Mouse (Mus musculus): ENCODE data around the gene Robo4. TPM values are rescaled to one million over a fixed set of nuclear protein-coding genes. Genes with fewer than 3 reads are reported as not detected.

Gene Robo4
- polyA plus RNA-seq, 1 experiment: not detected

DNA sequence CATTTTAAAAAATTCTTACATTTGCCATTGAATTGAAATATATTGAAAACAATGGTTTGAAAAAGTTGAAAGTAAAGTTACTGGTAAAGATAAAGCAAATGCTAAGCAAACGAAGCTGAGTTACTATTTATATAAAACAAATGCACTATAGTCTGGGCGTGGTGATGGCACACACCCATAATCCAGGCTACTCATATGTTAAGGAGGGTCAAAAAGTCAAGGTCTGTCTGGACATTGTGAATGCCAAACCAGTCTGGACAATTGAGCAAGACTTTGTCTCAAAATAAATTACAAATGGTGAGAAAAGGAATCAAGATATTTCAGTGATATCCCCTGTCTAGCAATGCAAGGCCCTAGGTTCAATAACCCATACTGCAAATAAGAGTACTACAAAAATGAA is 10.8 kb upstream of the Robo4 start:
- H3K36me3 ChIP-seq (ENCODE audit: control insufficient read depth, insufficient read depth): no peaks in the 10 kb centered on the region
- H3K4me3 ChIP-seq: no peak overlapping the region
- H3K27me3 ChIP-seq (ENCODE audit: control insufficient read depth, insufficient read depth, insufficient read length): peaks cover 5% of the 10 kb centered on the region
- no peaks in the 10 kb centered on the region for H3K79me2 ChIP-seq (ENCODE audit: control insufficient read depth, insufficient read depth)
- no peak for TF ChIP-seq POLR2AphosphoS2 (IDR thresholded peaks at IDR 0.05; ENCODE audit: insufficient read length, low read depth)
- TF ChIP-seq CEBPB (IDR thresholded peaks at IDR 0.05; ENCODE audit: insufficient read depth, poor library complexity, severe bottlenecking): no peak
- no peak for TF ChIP-seq E2F4 (IDR thresholded peaks at IDR 0.05; ENCODE audit: insufficient read depth)
- no peak for TF ChIP-seq MAX (IDR thresholded peaks at IDR 0.05; ENCODE audit: low read depth)
- TF ChIP-seq TCF3 (IDR thresholded peaks at IDR 0.05; ENCODE audit: insufficient read length, low read depth): no peak
- no peak for TF ChIP-seq TCF12 (IDR thresholded peaks at IDR 0.05; ENCODE audit: insufficient read depth, poor library complexity, severe bottlenecking)
- TF ChIP-seq POLR2A (IDR thresholded peaks at IDR 0.05; ENCODE audit: insufficient read length, low read depth): no peak
- no peak for TF ChIP-seq MYOG (IDR thresholded peaks at IDR 0.05; ENCODE audit: control insufficient read depth in 1 of 3, insufficient read depth in 1 of 3, insufficient read length in 2 of 3, low read depth in 2 of 3)
- TF ChIP-seq USF1 (IDR thresholded peaks at IDR 0.05; ENCODE audit: low read depth): no peak
- no peak for TF ChIP-seq MYOD1 (IDR thresholded peaks at IDR 0.05; ENCODE audit: control insufficient read depth in 1 of 3, insufficient read length in 2 of 3, low read depth in 2 of 3)
- no peak for TF ChIP-seq SRF (IDR thresholded peaks at IDR 0.05; ENCODE audit: control insufficient read depth, insufficient read length, low read depth)
- no peak for TF ChIP-seq REST (IDR thresholded peaks at IDR 0.05; ENCODE audit: insufficient read depth, insufficient read length)
- no peak overlapping the region for H3ac ChIP-seq (ENCODE audit: control insufficient read depth, insufficient read length)
- no peak overlapping the region for H3K4me2 ChIP-seq (ENCODE audit: low read depth)

DNA sequence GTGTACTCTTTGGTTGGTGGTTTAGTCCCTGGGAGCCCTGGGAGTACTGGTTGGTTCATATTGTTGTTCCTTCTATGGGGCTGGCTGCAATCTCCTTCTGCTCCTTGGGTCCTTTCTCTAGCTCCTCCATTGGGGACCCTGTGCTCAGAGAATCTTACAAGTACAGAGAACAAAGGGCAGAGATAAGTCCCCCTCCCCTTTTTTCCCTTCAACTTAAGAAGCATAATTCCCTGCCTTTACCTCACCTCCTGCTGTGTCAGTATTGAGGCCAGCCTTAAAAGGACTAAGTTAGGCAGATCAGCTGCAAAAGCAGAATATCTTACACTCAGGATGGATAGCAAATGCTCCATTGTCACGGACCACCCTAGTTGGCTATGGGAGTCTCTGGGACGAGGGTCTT is 9.6 kb upstream of the Robo4 start:
- Histone ChIP-seq H3K4me2 (ENCODE audit: low read depth) (no peak overlapping the region), H3K36me3 (ENCODE audit: control insufficient read depth, insufficient read depth) (no peaks in the 10 kb centered on the region), H3K79me2 (ENCODE audit: control insufficient read depth, insufficient read depth) (no peaks in the 10 kb centered on the region), H3ac (ENCODE audit: control insufficient read depth, insufficient read length) (no peak overlapping the region), H3K4me3 (no peak overlapping the region), H3K27me3 (ENCODE audit: control insufficient read depth, insufficient read depth, insufficient read length) (no peaks in the 10 kb centered on the region)
- TF ChIP-seq POLR2A (IDR thresholded peaks at IDR 0.05; ENCODE audit: insufficient read length, low read depth) (no peak), MYOG (IDR thresholded peaks at IDR 0.05; ENCODE audit: control insufficient read depth in 1 of 3, insufficient read depth in 1 of 3, insufficient read length in 2 of 3, low read depth in 2 of 3) (no peak), USF1 (IDR thresholded peaks at IDR 0.05; ENCODE audit: low read depth) (no peak), MAX (IDR thresholded peaks at IDR 0.05; ENCODE audit: low read depth) (no peak), SRF (IDR thresholded peaks at IDR 0.05; ENCODE audit: control insufficient read depth, insufficient read length, low read depth) (no peak), E2F4 (IDR thresholded peaks at IDR 0.05; ENCODE audit: insufficient read depth) (no peak), CEBPB (IDR thresholded peaks at IDR 0.05; ENCODE audit: insufficient read depth, poor library complexity, severe bottlenecking) (no peak), TCF3 (IDR thresholded peaks at IDR 0.05; ENCODE audit: insufficient read length, low read depth) (no peak), REST (IDR thresholded peaks at IDR 0.05; ENCODE audit: insufficient read depth, insufficient read length) (no peak), TCF12 (IDR thresholded peaks at IDR 0.05; ENCODE audit: insufficient read depth, poor library complexity, severe bottlenecking) (no peak), MYOD1 (IDR thresholded peaks at IDR 0.05; ENCODE audit: control insufficient read depth in 1 of 3, insufficient read length in 2 of 3, low read depth in 2 of 3) (no peak), POLR2AphosphoS2 (IDR thresholded peaks at IDR 0.05; ENCODE audit: insufficient read length, low read depth) (no peak)

DNA sequence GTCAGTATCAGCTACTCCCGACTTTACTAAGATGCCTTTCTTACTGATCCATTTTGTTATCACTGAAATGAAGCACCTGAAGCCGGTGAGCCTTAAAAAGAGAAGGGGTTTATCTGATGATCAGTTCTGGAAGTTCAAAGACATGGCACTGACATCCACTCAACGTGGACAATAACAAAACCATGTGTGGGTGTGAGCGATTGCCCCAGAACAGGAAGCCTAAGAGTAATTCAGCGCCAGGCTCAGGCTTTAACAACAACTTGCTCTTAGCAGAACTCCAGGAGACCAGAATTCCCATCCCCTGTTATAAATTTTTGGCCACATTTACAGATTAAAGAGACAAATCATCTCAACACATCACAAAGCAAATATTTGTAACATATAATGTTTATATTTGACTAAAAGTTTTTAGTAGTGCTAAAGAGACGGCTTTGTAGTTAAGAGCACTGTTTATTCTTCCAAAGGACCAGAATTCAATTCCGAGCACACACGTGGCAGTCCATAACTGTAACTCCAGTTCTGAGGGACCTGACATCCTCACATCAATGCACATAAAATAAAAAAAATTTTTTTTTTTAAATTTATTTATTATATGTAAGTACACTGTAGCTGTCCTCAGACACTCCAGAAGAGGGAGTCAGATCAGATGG is 8.1 kb upstream of the Robo4 start:
- H3ac ChIP-seq (ENCODE audit: control insufficient read depth, insufficient read length): no peak overlapping the region
- no peak for TF ChIP-seq POLR2A (IDR thresholded peaks at IDR 0.05; ENCODE audit: insufficient read length, low read depth)
- TF ChIP-seq POLR2AphosphoS2 (IDR thresholded peaks at IDR 0.05; ENCODE audit: insufficient read length, low read depth): no peak
- no peak for TF ChIP-seq E2F4 (IDR thresholded peaks at IDR 0.05; ENCODE audit: insufficient read depth)
- TF ChIP-seq CEBPB (IDR thresholded peaks at IDR 0.05; ENCODE audit: insufficient read depth, poor library complexity, severe bottlenecking): no peak
- TF ChIP-seq REST (IDR thresholded peaks at IDR 0.05; ENCODE audit: insufficient read depth, insufficient read length): no peak
- no peak for TF ChIP-seq SRF (IDR thresholded peaks at IDR 0.05; ENCODE audit: control insufficient read depth, insufficient read length, low read depth)
- no peak for TF ChIP-seq MAX (IDR thresholded peaks at IDR 0.05; ENCODE audit: low read depth)
- no peak for TF ChIP-seq MYOD1 (IDR thresholded peaks at IDR 0.05; ENCODE audit: control insufficient read depth in 1 of 3, insufficient read length in 2 of 3, low read depth in 2 of 3)
- no peak for TF ChIP-seq MYOG (IDR thresholded peaks at IDR 0.05; ENCODE audit: control insufficient read depth in 1 of 3, insufficient read depth in 1 of 3, insufficient read length in 2 of 3, low read depth in 2 of 3)
- TF ChIP-seq TCF12 (IDR thresholded peaks at IDR 0.05; ENCODE audit: insufficient read depth, poor library complexity, severe bottlenecking): no peak
- TF ChIP-seq TCF3 (IDR thresholded peaks at IDR 0.05; ENCODE audit: insufficient read length, low read depth): no peak
- no peak for TF ChIP-seq USF1 (IDR thresholded peaks at IDR 0.05; ENCODE audit: low read depth)
- no peaks in the 10 kb centered on the region for H3K36me3 ChIP-seq (ENCODE audit: control insufficient read depth, insufficient read depth)
- no peak overlapping the region for H3K4me3 ChIP-seq
- H3K27me3 ChIP-seq (ENCODE audit: control insufficient read depth, insufficient read depth, insufficient read length): no peaks in the 10 kb centered on the region
- no peaks in the 10 kb centered on the region for H3K79me2 ChIP-seq (ENCODE audit: control insufficient read depth, insufficient read depth)
- H3K4me2 ChIP-seq (ENCODE audit: low read depth): no peak overlapping the region

DNA sequence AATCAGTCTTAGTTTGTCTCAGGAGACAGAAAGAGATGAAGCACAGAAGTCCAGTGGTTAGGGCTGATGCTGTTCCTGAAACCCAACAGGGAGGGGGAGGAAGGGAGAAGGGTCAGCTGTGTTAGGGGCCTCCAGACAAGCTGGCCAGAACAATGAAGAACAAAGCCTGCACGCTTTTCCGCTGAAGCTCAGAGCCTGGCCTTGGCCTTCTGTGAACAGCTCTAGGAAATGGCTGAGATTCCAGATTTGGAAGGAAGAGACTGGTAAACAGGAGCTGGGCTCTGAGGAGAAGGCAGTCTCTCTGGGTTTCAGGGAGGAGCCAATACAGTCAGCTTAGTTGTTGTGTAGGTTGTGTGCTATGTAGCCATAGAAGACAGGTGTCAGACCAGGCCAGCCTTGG is 1.1 kb upstream of the Robo4 start:
- Histone ChIP-seq H3K79me2 (ENCODE audit: control insufficient read depth, insufficient read depth) (no peaks in the 10 kb centered on the region), H3K4me3 (no peak overlapping the region), H3K27me3 (ENCODE audit: control insufficient read depth, insufficient read depth, insufficient read length) (peaks cover 25% of the 10 kb centered on the region), H3K4me2 (ENCODE audit: low read depth) (no peak overlapping the region), H3ac (ENCODE audit: control insufficient read depth, insufficient read length) (no peak overlapping the region), H3K36me3 (ENCODE audit: control insufficient read depth, insufficient read depth) (no peaks in the 10 kb centered on the region)
- TF ChIP-seq MAX (IDR thresholded peaks at IDR 0.05; ENCODE audit: low read depth) (no peak), REST (IDR thresholded peaks at IDR 0.05; ENCODE audit: insufficient read depth, insufficient read length) (no peak), POLR2AphosphoS2 (IDR thresholded peaks at IDR 0.05; ENCODE audit: insufficient read length, low read depth) (no peak), POLR2A (IDR thresholded peaks at IDR 0.05; ENCODE audit: insufficient read length, low read depth) (no peak), SRF (IDR thresholded peaks at IDR 0.05; ENCODE audit: control insufficient read depth, insufficient read length, low read depth) (no peak), CEBPB (IDR thresholded peaks at IDR 0.05; ENCODE audit: insufficient read depth, poor library complexity, severe bottlenecking) (no peak), MYOD1 (IDR thresholded peaks at IDR 0.05; ENCODE audit: control insufficient read depth in 1 of 3, insufficient read length in 2 of 3, low read depth in 2 of 3) (no peak), TCF12 (IDR thresholded peaks at IDR 0.05; ENCODE audit: insufficient read depth, poor library complexity, severe bottlenecking) (no peak), USF1 (IDR thresholded peaks at IDR 0.05; ENCODE audit: low read depth) (no peak), TCF3 (IDR thresholded peaks at IDR 0.05; ENCODE audit: insufficient read length, low read depth) (no peak), MYOG (IDR thresholded peaks at IDR 0.05; ENCODE audit: control insufficient read depth in 1 of 3, insufficient read depth in 1 of 3, insufficient read length in 2 of 3, low read depth in 2 of 3) (no peak), E2F4 (IDR thresholded peaks at IDR 0.05; ENCODE audit: insufficient read depth) (no peak)
